In genomic region chr3:29862437-29862836, GRCm38 (mm10) we compare ENCODE assay signal across 25 mouse cellular contexts.
"Had no signal": no experiment of that assay in that cellular context is flagged by ENCODE, and none has a peak within 500 bp of the region (broad histone marks: within the 10 kb centered on the region; RNA-seq: fewer than 3 reads in every experiment).

No protein-coding gene starts in this region.

- H3K9me3 ChIP-seq: heart, embryonic 13.5 days; heart, embryonic 15.5 days; hindbrain, embryonic 13.5 days; hindbrain, embryonic 15.5 days; kidney, embryonic 15.5 days; limb, embryonic 13.5 days had no signal

- H3K4me2 ChIP-seq: heart, embryonic 11.5 days; heart, embryonic 13.5 days; heart, embryonic 15.5 days; hindbrain, embryonic 13.5 days; hindbrain, embryonic 15.5 days; kidney, embryonic 15.5 days; limb, embryonic 13.5 days had no signal

- H3K4me1 ChIP-seq: heart, embryonic 13.5 days; heart, embryonic 15.5 days; hindbrain, embryonic 13.5 days; hindbrain, embryonic 15.5 days; kidney, embryonic 15.5 days; limb, embryonic 13.5 days had no signal

- ATAC-seq: forebrain, postnatal 0 days; hindbrain, postnatal 0 days; intestine, embryonic 16.5 days had no signal

- H3K36me3 ChIP-seq: heart, embryonic 13.5 days; heart, embryonic 15.5 days; hindbrain, embryonic 13.5 days; hindbrain, embryonic 15.5 days; kidney, embryonic 15.5 days; limb, embryonic 13.5 days had no signal

- H3K4me3 ChIP-seq: heart, adult 2 months; heart, embryonic 13.5 days; heart, embryonic 15.5 days; hindbrain, embryonic 13.5 days; hindbrain, embryonic 15.5 days; kidney, embryonic 15.5 days; limb, embryonic 13.5 days had no signal

- H3K9ac ChIP-seq: forebrain, postnatal 0 days; heart, embryonic 13.5 days; heart, embryonic 15.5 days; hindbrain, embryonic 13.5 days; hindbrain, embryonic 15.5 days; kidney, embryonic 15.5 days; limb, embryonic 13.5 days had no signal

- H3K27me3 ChIP-seq: heart, embryonic 13.5 days; heart, embryonic 15.5 days; hindbrain, embryonic 13.5 days; hindbrain, embryonic 15.5 days; kidney, embryonic 15.5 days; limb, embryonic 13.5 days had no signal

- DNase-seq: forebrain, postnatal 0 days; gastrocnemius, postnatal 14 days; gastrocnemius, postnatal 36 days; heart, adult 11 months; heart, adult 2 months; heart, postnatal 14 days; heart, postnatal 36 days; kidney, adult 11 months; kidney, adult 2 months; kidney, adult 9 months; kidney, postnatal 14 days; kidney, postnatal 36 days; layer of hippocampus, adult 9-11 months; layer of hippocampus, postnatal 36 days; left cerebral cortex, postnatal 4 days had no signal

- H3K27ac ChIP-seq: heart, adult 2 months; heart, embryonic 13.5 days; heart, embryonic 15.5 days; hindbrain, embryonic 13.5 days; hindbrain, embryonic 15.5 days; hindbrain, postnatal 0 days; kidney, embryonic 15.5 days; kidney, postnatal 0 days; limb, embryonic 13.5 days had no signal
